Comparison of ENCODE assay signal across 23 mouse cellular contexts in the genomic region with DNA sequence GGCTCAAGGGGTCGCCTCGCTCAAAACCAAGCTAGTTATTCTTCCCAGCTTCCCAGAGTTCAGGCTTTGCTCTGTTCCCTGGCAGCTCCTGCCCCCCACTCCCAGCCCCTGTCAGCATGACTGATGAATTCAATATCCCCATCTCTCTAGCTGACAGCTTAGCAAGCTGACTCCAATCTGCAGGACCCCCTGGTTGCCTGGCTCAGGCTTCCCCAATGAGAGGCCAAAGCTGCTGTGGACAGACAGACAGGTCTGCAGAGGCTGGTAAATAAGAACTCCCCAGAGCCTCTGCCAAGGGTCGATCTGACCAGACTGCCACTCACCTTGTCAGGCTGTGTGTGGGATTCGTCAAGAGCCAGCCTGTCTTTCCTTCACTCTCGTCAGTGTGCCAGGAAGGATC.
DNase-seq lines count a peak whose midpoint lies in the region; ATAC-seq and TF ChIP-seq lines count a peak whose summit lies in the region.
"Had no signal": no experiment of that assay in that cellular context is flagged by ENCODE, and none has a peak within 500 bp of the region (broad histone marks: within the 10 kb centered on the region; RNA-seq: fewer than 3 reads in every experiment).

No protein-coding gene starts in this region.

- no peaks in the 10 kb centered on the region for H3K36me3 ChIP-seq in heart, embryonic 10.5 days
- H3K36me3 ChIP-seq in heart, adult 2 months (ENCODE audit: control insufficient read depth, insufficient read depth, low read length) = no peaks in the 10 kb centered on the region
- H3K36me3 ChIP-seq in midbrain, embryonic 10.5 days = no peaks in the 10 kb centered on the region
- H3K36me3 ChIP-seq in midbrain, embryonic 13.5 days = no peaks in the 10 kb centered on the region
- H3K36me3 ChIP-seq in embryonic facial prominence, embryonic 12.5 days = no peaks in the 10 kb centered on the region
- no peaks in the 10 kb centered on the region for H3K36me3 ChIP-seq in neural tube, embryonic 13.5 days
- H3K36me3 ChIP-seq: heart, embryonic 15.5 days; kidney, embryonic 15.5 days; liver, embryonic 15.5 days had no signal

- no peaks in the 10 kb centered on the region for H3K9me3 ChIP-seq in heart, embryonic 10.5 days
- H3K9me3 ChIP-seq in midbrain, embryonic 10.5 days (replicated peaks) = no peaks in the 10 kb centered on the region
- H3K9me3 ChIP-seq in midbrain, embryonic 13.5 days = no peaks in the 10 kb centered on the region
- H3K9me3 ChIP-seq in embryonic facial prominence, embryonic 12.5 days = no peaks in the 10 kb centered on the region
- no peaks in the 10 kb centered on the region for H3K9me3 ChIP-seq in neural tube, embryonic 13.5 days
- H3K9me3 ChIP-seq: heart, embryonic 15.5 days; kidney, embryonic 15.5 days; liver, embryonic 15.5 days had no signal

- no peak for TF ChIP-seq POLR2A in heart, adult 2 months (IDR thresholded peaks at IDR 0.05; ENCODE audit: insufficient read depth, low read depth, low read length)

- no peaks in the 10 kb centered on the region for H3K27me3 ChIP-seq in heart, embryonic 10.5 days (ENCODE audit: insufficient read depth, poor library complexity, severe bottlenecking)
- H3K27me3 ChIP-seq in heart, adult 2 months (ENCODE audit: control insufficient read depth, insufficient read depth, low read length) = no peaks in the 10 kb centered on the region
- H3K27me3 ChIP-seq in midbrain, embryonic 10.5 days (ENCODE audit: low read depth, poor library complexity, severe bottlenecking) = no peaks in the 10 kb centered on the region
- H3K27me3 ChIP-seq in midbrain, embryonic 13.5 days = no peaks in the 10 kb centered on the region
- no peaks in the 10 kb centered on the region for H3K27me3 ChIP-seq in embryonic facial prominence, embryonic 12.5 days
- no peaks in the 10 kb centered on the region for H3K27me3 ChIP-seq in neural tube, embryonic 13.5 days
- H3K27me3 ChIP-seq: CH12.LX; heart, embryonic 15.5 days; kidney, embryonic 15.5 days; liver, embryonic 15.5 days had no signal

- H3K4me3 ChIP-seq in heart, embryonic 10.5 days = no peak overlapping the region
- no peak overlapping the region for H3K4me3 ChIP-seq in heart, adult 2 months
- no peak overlapping the region for H3K4me3 ChIP-seq in midbrain, embryonic 10.5 days
- no peak overlapping the region for H3K4me3 ChIP-seq in midbrain, embryonic 13.5 days (replicated peaks)
- H3K4me3 ChIP-seq in embryonic facial prominence, embryonic 12.5 days = no peak overlapping the region
- H3K4me3 ChIP-seq in neural tube, embryonic 13.5 days = no peak overlapping the region
- H3K4me3 ChIP-seq: gastrocnemius, adult 2 months; heart, embryonic 15.5 days; kidney, embryonic 15.5 days; liver, embryonic 15.5 days; megakaryocyte, embryonic 14.5 days had no signal

- no peak overlapping the region for H3K9ac ChIP-seq in heart, adult 2 months (ENCODE audit: low read depth, low read length)
- no peak overlapping the region for H3K9ac ChIP-seq in midbrain, embryonic 13.5 days (replicated peaks)
- no peak overlapping the region for H3K9ac ChIP-seq in embryonic facial prominence, embryonic 12.5 days
- no peak overlapping the region for H3K9ac ChIP-seq in neural tube, embryonic 13.5 days
- H3K9ac ChIP-seq: forebrain, postnatal 0 days; heart, embryonic 15.5 days; hindbrain, embryonic 14.5 days; kidney, embryonic 15.5 days; liver, embryonic 15.5 days had no signal

- no peak for ATAC-seq in midbrain, embryonic 13.5 days
- ATAC-seq in embryonic facial prominence, embryonic 12.5 days (ENCODE audit: insufficient number of reproducible peaks, insufficient read depth, low FRiP score, low TSS enrichment) = no peak
- no peak for ATAC-seq in neural tube, embryonic 13.5 days (ENCODE audit: low read depth)
- ATAC-seq: forebrain, postnatal 0 days; intestine, embryonic 16.5 days; midbrain, embryonic 16.5 days had no signal

- no peak for TF ChIP-seq CTCF in heart, adult 2 months (IDR thresholded peaks at IDR 0.05)

- H3K4me2 ChIP-seq in midbrain, embryonic 13.5 days (replicated peaks) = no peak overlapping the region
- H3K4me2 ChIP-seq in embryonic facial prominence, embryonic 12.5 days (replicated peaks) = no peak overlapping the region
- H3K4me2 ChIP-seq in neural tube, embryonic 13.5 days = no peak overlapping the region
- H3K4me2 ChIP-seq: heart, embryonic 15.5 days; hindbrain, embryonic 14.5 days; kidney, embryonic 15.5 days; liver, embryonic 15.5 days had no signal

- H3K79me2 ChIP-seq in heart, adult 2 months (replicated peaks; ENCODE audit: control insufficient read depth, insufficient read depth, low read length) = no peaks in the 10 kb centered on the region

- 25% methylated on average over 5 of the region's 5 CpGs for WGBS in heart, embryonic 10.5 days
- WGBS in heart, adult 2 months = 63% methylated on average over 5 of the region's 5 CpGs
- 63% methylated on average over 5 of the region's 5 CpGs for WGBS in midbrain, embryonic 10.5 days
- WGBS in midbrain, embryonic 13.5 days = 56% methylated on average over 5 of the region's 5 CpGs
- WGBS in embryonic facial prominence, embryonic 12.5 days = 21% methylated on average over 5 of the region's 5 CpGs
- WGBS in neural tube, embryonic 13.5 days = 68% methylated on average over 5 of the region's 5 CpGs

- no peak for DNase-seq in heart, embryonic 10.5 days (ENCODE audit: low spot score)
- no peak for DNase-seq in heart, adult 2 months
- peak; percentile 22 for DNase-seq in midbrain, embryonic 10.5 days (ENCODE audit: low spot score)
- DNase-seq in adrenal gland, postnatal 25 days = no peak
- DNase-seq in thymus, postnatal 10 days (ENCODE audit: low spot score in 2 of 2) = no peak
- DNase-seq: cerebellum, adult 8-10 months; forebrain, postnatal 0 days; gastrocnemius, adult 2 months; kidney, postnatal 4 days; lung, postnatal 14 days; right cerebral cortex, adult 18-20 months had no signal

- peak overlapping the region; percentile 39 for H3K27ac ChIP-seq in heart, embryonic 10.5 days
- no peak overlapping the region for H3K27ac ChIP-seq in heart, adult 2 months
- H3K27ac ChIP-seq in midbrain, embryonic 10.5 days (replicated peaks) = peak overlapping the region; percentile 69
- no peak overlapping the region for H3K27ac ChIP-seq in midbrain, embryonic 13.5 days
- peak overlapping the region; percentile 67 for H3K27ac ChIP-seq in embryonic facial prominence, embryonic 12.5 days
- H3K27ac ChIP-seq in neural tube, embryonic 13.5 days (replicated peaks) = peak overlapping the region; percentile 19; the same call in 1 of the 2 replicates
- H3K27ac ChIP-seq: gastrocnemius, adult 2 months; hindbrain, embryonic 14.5 days; liver, embryonic 15.5 days; stomach, postnatal 0 days had no signal

- TF ChIP-seq EP300 in heart, adult 2 months (IDR thresholded peaks at IDR 0.05; ENCODE audit: insufficient read depth, low read depth, low read length) = no peak

- peaks cover 21% of the 10 kb centered on the region for H3K4me1 ChIP-seq in heart, embryonic 10.5 days
- peaks cover 9% of the 10 kb centered on the region for H3K4me1 ChIP-seq in heart, adult 2 months (ENCODE audit: control insufficient read depth, insufficient read depth, low read length)
- H3K4me1 ChIP-seq in midbrain, embryonic 10.5 days = peaks cover 12% of the 10 kb centered on the region
- no peaks in the 10 kb centered on the region for H3K4me1 ChIP-seq in midbrain, embryonic 13.5 days (replicated peaks)
- peaks cover 18% of the 10 kb centered on the region for H3K4me1 ChIP-seq in embryonic facial prominence, embryonic 12.5 days
- H3K4me1 ChIP-seq in neural tube, embryonic 13.5 days (replicated peaks) = peaks cover 6% of the 10 kb centered on the region; the same call in 1 of the 2 replicates
- H3K4me1 ChIP-seq: liver, embryonic 15.5 days had no signal

- intact Hi-C loops in heart, adult 2 months (cut with DNase I) = no loop called here

Comparison
In these comparisons a context has a peak if more than half of its experiments do, and no peak if none do; other contexts are left out.
1. H3K27ac ChIP-seq: peak in heart, embryonic 10.5 days (single experiment), midbrain, embryonic 10.5 days (single experiment), embryonic facial prominence, embryonic 12.5 days (single experiment) and neural tube, embryonic 13.5 days (single experiment); none in heart, adult 2 months (single experiment) and midbrain, embryonic 13.5 days (single experiment).